Mouse (Mus musculus) frontal cortex, adult 2 months (tissue): ENCODE measurements around the gene Adar. TPM values are rescaled to one million over a fixed set of nuclear protein-coding genes. Genes with fewer than 3 reads are reported as not detected.

Experiments used
- DNase-seq, 2 experiments: peaks; one replicate each; pipeline ENCODE4 v3.0.0; 2022; ENCODE audit warnings: low spot score in 1 of 2; ENCODE audit errors: extremely low spot score in 1 of 2
- polyA plus RNA-seq: library from polyadenylated mRNA; depleted of rRNA; stranded (reverse); fragments of >200 nt; gene quantifications from 2 replicates; pipeline ENCODE4 v1.2.3, GENCODE M21; 2012; rRNA removed

Adar gene
- 99.0 and 108 TPM in 2 replicates for polyA plus RNA-seq

GRCm38 (mm10) chr3:89714359-89715206 is at the start of gene Adar:
Adar (plus strand) TSS chr3:89715022.
- DNase-seq, result peak; percentile 89 to 96

DNA sequence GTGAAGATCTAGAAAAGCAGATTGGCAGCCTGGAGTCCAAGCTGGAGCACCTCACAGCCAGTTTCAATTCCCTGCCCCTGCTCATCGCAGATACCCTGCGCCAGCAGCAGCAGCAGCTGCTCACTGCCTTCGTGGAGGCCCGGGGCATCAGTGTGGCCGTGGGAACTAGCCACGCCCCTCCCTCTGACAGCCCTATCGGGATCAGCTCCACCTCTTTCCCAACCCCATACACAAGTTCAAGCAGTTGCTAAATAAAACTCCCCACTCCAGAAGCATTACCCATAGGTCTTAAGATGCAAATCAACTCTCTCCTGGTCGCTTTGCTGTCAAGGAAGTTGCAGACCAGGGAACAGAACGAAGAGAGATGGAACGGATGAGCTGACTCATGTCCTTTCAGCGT is 47.7 kb upstream of the Adar start:
- DNase-seq, result no peak

DNA sequence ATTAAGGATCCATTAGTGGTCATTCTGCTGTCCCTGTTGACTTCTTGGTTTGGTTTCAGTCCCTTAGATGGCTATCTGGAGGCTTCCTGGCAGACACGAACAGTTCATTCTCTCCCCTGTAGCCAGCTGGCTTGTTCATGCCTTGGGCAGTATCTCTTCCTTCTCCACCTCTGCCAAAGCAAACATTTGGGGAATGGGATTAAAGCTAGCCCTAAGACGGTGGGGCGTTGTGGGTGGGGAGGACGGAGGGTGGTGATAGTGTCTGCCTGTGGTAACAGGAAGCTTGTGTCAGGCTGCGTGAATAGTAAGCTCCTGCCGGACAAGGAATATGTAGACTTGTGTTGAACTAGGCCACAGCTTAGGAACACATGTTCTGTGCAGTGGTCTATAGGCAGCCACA is 43.5 kb upstream of the Adar start:
- no peak for DNase-seq

GRCm38 (mm10) chr3:89672573-89673317 is 42.1 kb upstream of the Adar start:
- DNase-seq, result no peak

GRCm38 (mm10) chr3:89677617-89678016 is 37.2 kb upstream of the Adar start:
- no peak for DNase-seq

- DNase-seq, result no peak
These were observed 28.8 kb upstream of the Adar start for GRCm38 (mm10) chr3:89686031-89686430.

DNA sequence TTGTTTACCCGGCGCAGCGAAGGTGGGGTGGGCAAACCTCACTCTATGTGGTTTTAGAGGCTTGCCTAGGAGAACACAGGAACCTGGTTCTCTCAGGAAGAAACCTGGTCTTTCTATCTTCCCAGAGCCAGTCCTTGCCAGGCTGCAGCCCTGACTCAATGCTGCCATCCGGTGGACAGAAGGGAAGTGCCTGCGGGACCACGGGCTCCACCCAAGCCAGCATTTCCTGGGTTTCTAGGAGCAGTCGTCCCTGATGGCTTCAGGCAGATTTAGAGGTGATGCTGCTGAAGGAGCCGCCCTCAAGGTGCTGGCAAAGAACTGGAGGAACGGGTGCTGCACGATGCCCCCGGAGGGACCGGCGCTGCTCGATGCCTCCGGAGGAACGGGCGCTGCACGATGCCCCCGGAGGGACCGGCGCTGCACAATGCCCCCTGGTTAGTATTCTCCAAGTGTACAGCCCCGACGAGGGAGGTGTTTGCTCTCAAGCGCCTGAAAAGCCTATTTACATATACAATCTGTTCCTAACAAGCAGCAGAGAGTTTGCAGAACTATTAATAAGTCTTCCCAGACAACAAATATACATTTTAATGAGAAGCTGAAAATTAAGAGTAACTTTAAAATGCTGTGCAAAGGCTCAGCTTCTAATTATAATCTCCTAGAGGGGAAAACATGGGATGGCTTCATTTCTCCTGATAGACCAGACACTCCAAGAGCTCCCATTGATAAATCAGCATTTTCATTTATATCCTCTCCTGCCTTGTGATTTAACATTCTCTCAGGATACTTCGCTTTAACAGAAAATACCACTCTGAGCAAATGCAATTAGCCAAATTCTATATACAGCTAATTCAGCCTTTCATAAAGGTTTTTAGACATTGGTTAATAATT is 25.9 kb upstream of the Adar start:
- DNase-seq, result peak; percentile 83 to 97

- DNase-seq, result no peak
These were observed 23.0 kb upstream of the Adar start for GRCm38 (mm10) chr3:89691776-89692175.

DNA sequence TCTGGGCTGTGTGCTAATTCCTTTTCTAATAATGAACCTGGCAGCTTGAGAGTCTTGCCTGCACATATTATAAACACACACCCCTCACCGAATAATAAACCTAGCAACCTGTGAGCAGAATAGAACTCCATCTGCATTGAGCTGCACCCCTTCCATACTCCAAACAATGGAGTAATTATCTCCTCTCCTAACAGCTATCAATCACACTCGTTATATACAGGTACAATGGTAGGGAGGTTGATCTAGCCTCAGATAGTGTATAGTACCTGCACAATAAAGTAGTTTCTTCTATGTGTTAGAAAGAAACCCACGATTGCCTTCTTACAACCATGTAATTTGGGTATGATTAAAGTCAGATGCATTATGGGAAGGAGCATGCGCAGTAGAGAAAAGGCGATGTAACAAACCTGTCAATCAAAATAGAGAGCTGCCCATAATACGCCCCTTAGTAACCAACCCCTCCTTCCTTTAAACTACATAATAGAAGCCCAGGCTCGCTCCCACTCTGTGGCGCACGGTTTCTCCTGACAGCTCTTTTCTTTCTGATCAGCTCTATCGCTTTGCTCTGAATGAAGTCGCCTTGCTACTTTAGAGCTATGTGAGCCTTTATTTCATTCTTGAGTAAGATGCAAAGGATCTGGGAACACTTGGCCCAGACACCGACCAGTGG is 18.5 kb upstream of the Adar start:
- DNase-seq, result peak in 1 of 2 experiments; percentile 69

DNA sequence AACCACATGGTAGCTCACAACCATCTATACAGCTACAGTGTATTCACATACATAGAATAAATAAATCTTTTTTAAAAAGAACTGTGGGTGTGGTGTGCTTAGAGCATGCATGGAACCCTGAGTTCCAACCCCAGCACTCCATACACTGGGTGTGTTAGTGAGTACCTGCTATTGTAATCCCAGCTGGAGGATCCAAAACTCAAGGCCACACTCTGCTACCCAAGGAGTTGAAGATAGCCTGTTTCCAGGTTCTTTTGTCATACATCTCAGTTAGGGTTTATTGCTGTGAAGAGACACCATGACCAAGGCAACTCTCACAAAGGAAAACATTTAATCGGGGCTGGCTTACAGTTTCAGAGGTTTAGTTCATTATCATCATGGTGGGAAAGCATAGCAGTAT is 15.9 kb upstream of the Adar start:
- DNase-seq, result no peak

DNA sequence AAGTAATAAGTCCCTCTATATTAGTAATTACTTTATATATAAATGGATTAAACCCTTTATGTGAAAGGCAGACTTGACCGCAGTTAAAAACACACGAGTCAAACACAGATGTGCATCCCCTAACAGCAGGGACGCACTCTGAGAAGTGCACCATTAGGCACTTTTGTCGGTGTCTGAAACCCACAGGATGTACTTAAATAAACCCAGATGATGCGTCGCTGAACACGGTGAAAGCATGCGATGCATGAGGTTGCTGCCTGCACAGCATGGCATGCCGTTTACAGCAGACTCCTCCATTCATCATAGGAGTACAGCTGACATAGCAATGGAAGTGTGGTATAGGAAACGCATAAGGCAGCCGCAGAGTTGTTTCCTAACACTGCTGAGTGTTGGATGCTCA is 14.4 kb upstream of the Adar start:
- DNase-seq, result no peak

DNA sequence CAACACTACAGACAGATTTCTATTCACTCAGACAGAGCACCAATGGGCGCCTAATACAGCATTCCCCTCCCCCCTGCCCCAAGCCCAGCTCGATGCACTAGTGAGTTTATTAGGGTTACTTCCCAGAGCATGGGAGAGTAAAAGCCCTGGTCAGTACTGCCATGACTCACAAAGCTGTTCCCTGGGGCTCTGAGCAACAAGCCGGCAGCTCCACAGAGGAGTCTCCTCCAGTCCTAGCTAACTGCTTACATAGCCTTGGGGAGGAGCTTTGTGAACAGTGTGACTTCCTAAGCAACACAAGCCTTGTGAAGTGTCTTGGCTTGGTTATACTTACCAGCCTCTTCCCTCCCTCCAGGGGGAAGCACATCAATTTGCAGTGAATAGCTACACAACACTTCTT is 11.2 kb upstream of the Adar start:
- DNase-seq, result no peak

DNA sequence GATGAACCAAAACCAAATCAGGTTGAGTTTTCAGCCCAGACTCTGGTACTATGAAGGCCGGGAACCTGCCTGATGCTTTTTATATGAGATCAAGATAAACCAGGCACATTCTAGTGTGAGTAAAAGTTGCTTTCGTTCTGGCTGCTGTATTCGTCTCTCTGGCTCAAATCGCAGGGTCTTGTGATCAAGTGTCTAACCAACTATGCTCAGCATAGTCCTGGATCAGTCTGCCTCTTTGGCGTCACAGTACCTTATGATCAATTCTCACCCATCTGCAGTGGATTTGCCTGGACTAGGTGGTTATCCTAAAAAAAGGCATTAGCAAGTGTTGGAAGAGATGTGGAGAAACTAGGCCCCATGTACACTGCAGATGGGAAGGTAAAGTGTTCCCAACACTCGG is 10.8 kb upstream of the Adar start:
- peak in 1 of 2 experiments; percentile 15 for DNase-seq

DNA sequence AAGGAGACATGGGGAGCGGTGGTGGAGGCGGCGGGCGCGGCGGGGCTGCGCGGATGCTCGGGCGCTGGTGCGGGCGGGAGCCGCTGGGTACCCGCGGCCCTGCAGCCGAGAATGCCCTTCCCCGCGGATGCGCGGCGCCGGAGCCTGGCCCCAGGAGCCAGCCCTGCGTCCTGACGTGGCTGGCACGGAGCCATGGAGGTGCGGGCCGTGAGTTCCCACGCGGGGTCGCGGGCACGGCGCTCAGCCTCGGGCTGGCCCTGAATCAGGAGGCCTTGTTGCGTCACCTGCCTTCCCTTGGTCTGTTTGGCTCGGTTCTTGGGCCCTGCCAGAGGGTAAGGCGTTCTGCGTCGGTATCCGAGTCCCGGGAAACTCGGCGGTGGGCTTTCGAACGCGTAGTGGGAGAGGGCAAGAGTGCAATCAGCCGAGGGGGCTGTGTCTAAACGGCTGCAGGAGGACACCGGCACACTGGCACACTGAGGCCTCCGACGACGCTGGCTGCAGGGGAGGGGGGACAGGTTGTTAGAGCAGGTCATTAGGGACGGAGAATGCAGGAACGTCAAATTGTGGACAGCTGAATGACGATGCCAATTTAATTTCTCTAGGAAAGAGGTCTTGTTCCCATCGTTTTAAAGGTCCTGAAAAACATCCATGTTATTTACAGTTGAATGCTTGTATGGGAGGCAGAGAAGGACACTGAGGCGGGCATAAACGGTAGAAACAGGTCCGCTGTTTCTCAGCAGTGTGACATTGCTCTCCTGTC is 565 bp downstream of the Adar start:
- peak; percentile 29 to 57 for DNase-seq

DNA sequence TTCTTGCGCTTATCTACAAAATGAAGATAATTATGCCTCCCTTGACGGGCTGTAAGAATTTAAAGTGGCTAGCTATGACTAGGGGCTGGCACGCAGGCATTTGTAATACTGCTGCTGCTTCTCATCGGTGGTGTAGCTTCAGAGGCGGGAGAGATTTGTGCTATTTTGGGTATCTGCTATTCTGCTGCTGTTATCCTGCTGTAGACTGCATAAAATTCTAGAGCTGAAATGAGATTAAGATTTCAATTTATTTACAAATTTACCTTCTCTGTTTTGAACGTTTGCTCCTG is 1.1 kb downstream of the Adar start:
- DNase-seq, result peak in 1 of 2 experiments; percentile 42

DNA sequence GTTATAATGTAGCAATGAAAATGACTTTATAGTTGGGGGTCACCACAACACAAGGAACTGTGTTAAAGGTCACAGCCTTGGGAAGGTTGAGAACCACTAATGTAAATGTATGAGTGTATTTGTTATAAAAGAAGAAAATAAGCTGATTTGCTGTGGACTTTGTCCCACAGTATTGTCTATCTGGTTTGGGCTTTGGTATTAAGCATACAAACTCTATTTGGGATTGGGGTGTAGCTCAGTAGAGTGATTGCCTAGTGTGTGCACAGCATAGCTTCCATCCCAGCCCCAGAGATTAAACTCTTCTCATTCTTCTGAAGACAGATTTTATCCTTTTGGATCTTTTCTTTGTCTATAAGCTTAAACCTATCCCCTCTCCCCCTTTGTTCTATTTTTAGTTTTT is 7.2 kb downstream of the Adar start:
- no peak for DNase-seq

- DNase-seq, result no peak
These were observed 8.7 kb downstream of the Adar start for GRCm38 (mm10) chr3:89723400-89724084.

GRCm38 (mm10) chr3:89727028-89727427 is 12.2 kb downstream of the Adar start:
- DNase-seq, result peak in 1 of 2 experiments; percentile 38

- DNase-seq, result no peak
These were observed 14.0 kb downstream of the Adar start for GRCm38 (mm10) chr3:89728848-89729247.
